In genomic region chr7:89728393-89728792, GRCm38 (mm10) we compare ENCODE assay signal across 24 mouse cellular contexts.
DNase-seq lines count a peak whose midpoint lies in the region; ATAC-seq and TF ChIP-seq lines count a peak whose summit lies in the region.
"Had no signal": no experiment of that assay in that cellular context is flagged by ENCODE, and none has a peak within 500 bp of the region (broad histone marks: within the 10 kb centered on the region; RNA-seq: fewer than 3 reads in every experiment).

No protein-coding gene starts in this region.

- TF ChIP-seq POLR2A in lung, adult 2 months (IDR thresholded peaks at IDR 0.05; ENCODE audit: borderline replicate concordance, extremely low read depth, low read depth, low read length): no peak

- no peaks in the 10 kb centered on the region for H3K36me3 ChIP-seq in hindbrain, postnatal 0 days (ENCODE audit: insufficient read depth, low read length)
- no peaks in the 10 kb centered on the region for H3K36me3 ChIP-seq in hindbrain, embryonic 14.5 days (replicated peaks; ENCODE audit: control insufficient read depth, insufficient read depth)
- no peaks in the 10 kb centered on the region for H3K36me3 ChIP-seq in heart, embryonic 10.5 days
- H3K36me3 ChIP-seq in midbrain, embryonic 13.5 days: no peaks in the 10 kb centered on the region
- H3K36me3 ChIP-seq: embryonic facial prominence, embryonic 13.5 days; heart, embryonic 13.5 days; limb, embryonic 12.5 days had no signal

- no peak overlapping the region for H3K4me3 ChIP-seq in hindbrain, postnatal 0 days (ENCODE audit: low read length)
- H3K4me3 ChIP-seq in hindbrain, embryonic 14.5 days (replicated peaks; ENCODE audit: low read length): no peak overlapping the region
- H3K4me3 ChIP-seq in lung, adult 2 months (replicated peaks; ENCODE audit: extremely low read depth, low read depth, low read length): no peak overlapping the region
- no peak overlapping the region for H3K4me3 ChIP-seq in heart, embryonic 10.5 days
- H3K4me3 ChIP-seq in midbrain, embryonic 13.5 days (replicated peaks): no peak overlapping the region
- H3K4me3 ChIP-seq: embryonic facial prominence, embryonic 13.5 days; heart, embryonic 13.5 days; layer of hippocampus, adult 2 months; limb, embryonic 12.5 days had no signal

- TF ChIP-seq CTCF in hindbrain, postnatal 0 days (IDR thresholded peaks at IDR 0.05; ENCODE audit: low read depth): no peak
- TF ChIP-seq CTCF in lung, adult 2 months (IDR thresholded peaks at IDR 0.05; ENCODE audit: insufficient read depth, low read length): no peak

- no peaks in the 10 kb centered on the region for H3K9me3 ChIP-seq in hindbrain, postnatal 0 days (ENCODE audit: low read length)
- H3K9me3 ChIP-seq in hindbrain, embryonic 14.5 days (ENCODE audit: control insufficient read depth, low read length): no peaks in the 10 kb centered on the region
- H3K9me3 ChIP-seq in heart, embryonic 10.5 days: no peaks in the 10 kb centered on the region
- H3K9me3 ChIP-seq in midbrain, embryonic 13.5 days: no peaks in the 10 kb centered on the region
- H3K9me3 ChIP-seq: embryonic facial prominence, embryonic 13.5 days; heart, embryonic 13.5 days; limb, embryonic 12.5 days had no signal

- DNase-seq in hindbrain, postnatal 0 days (ENCODE audit: low spot score): peak; percentile 31
- no peak for DNase-seq in hindbrain, embryonic 14.5 days (ENCODE audit: low spot score)
- DNase-seq in lung, postnatal 36 days: peak; percentile 41
- DNase-seq in lung, adult 2 months: no peak
- DNase-seq in adipocyte (ENCODE audit: low spot score): peak; percentile 69
- DNase-seq in heart, embryonic 10.5 days (ENCODE audit: low spot score): no peak
- DNase-seq: adrenal gland, postnatal 25 days; cerebellum, adult 9-11 months; gastrocnemius, postnatal 14 days; heart, adult 18-20 months; heart, postnatal 14 days; kidney, postnatal 25 days; layer of hippocampus, postnatal 36 days; liver, postnatal 0 days; right cerebral cortex, postnatal 25 days; thymus, postnatal 25 days had no signal

- no peaks in the 10 kb centered on the region for H3K4me1 ChIP-seq in hindbrain, postnatal 0 days (ENCODE audit: insufficient read depth, low read length)
- H3K4me1 ChIP-seq in hindbrain, embryonic 14.5 days (replicated peaks; ENCODE audit: control insufficient read depth, insufficient read depth, low read length): no peaks in the 10 kb centered on the region
- peaks cover 2% of the 10 kb centered on the region; the same call in 1 of the 2 replicates for H3K4me1 ChIP-seq in lung, adult 2 months (ENCODE audit: control insufficient read depth, insufficient read depth, low read length)
- H3K4me1 ChIP-seq in heart, embryonic 10.5 days: no peaks in the 10 kb centered on the region
- no peaks in the 10 kb centered on the region for H3K4me1 ChIP-seq in midbrain, embryonic 13.5 days (replicated peaks)
- H3K4me1 ChIP-seq: heart, embryonic 13.5 days; limb, embryonic 12.5 days had no signal

- H3K4me2 ChIP-seq in hindbrain, postnatal 0 days (ENCODE audit: low read depth, low read length): no peak overlapping the region
- no peak overlapping the region for H3K4me2 ChIP-seq in hindbrain, embryonic 14.5 days (replicated peaks)
- H3K4me2 ChIP-seq in midbrain, embryonic 13.5 days (replicated peaks): no peak overlapping the region
- H3K4me2 ChIP-seq: embryonic facial prominence, embryonic 13.5 days; heart, embryonic 13.5 days; limb, embryonic 12.5 days; liver, embryonic 11.5 days; midbrain, embryonic 11.5 days had no signal

- no peak overlapping the region for H3K27ac ChIP-seq in hindbrain, postnatal 0 days
- H3K27ac ChIP-seq in hindbrain, embryonic 14.5 days: no peak overlapping the region
- no peak overlapping the region for H3K27ac ChIP-seq in heart, embryonic 10.5 days
- H3K27ac ChIP-seq in midbrain, embryonic 13.5 days: no peak overlapping the region
- H3K27ac ChIP-seq: embryonic facial prominence, embryonic 13.5 days; heart, embryonic 13.5 days; layer of hippocampus, adult 2 months; limb, embryonic 12.5 days had no signal

- ATAC-seq in hindbrain, postnatal 0 days: peak; percentile 38; the same call in 1 of the 2 replicates
- ATAC-seq in hindbrain, embryonic 14.5 days (ENCODE audit: low FRiP score): no peak
- ATAC-seq in midbrain, embryonic 13.5 days: no peak
- ATAC-seq: forebrain, embryonic 16.5 days; liver, postnatal 0 days had no signal

- no peak overlapping the region for H3K9ac ChIP-seq in hindbrain, postnatal 0 days (replicated peaks; ENCODE audit: low read length)
- H3K9ac ChIP-seq in hindbrain, embryonic 14.5 days: no peak overlapping the region
- H3K9ac ChIP-seq in midbrain, embryonic 13.5 days (replicated peaks): no peak overlapping the region
- H3K9ac ChIP-seq: embryonic facial prominence, embryonic 13.5 days; heart, embryonic 13.5 days; limb, embryonic 12.5 days; liver, postnatal 0 days had no signal

- 68% methylated on average over 3 of the region's 3 CpGs for WGBS in hindbrain, postnatal 0 days
- 78% methylated on average over 3 of the region's 3 CpGs for WGBS in hindbrain, embryonic 14.5 days
- WGBS in lung, adult 2 months: 35% methylated on average over 3 of the region's 3 CpGs
- 84% methylated on average over 3 of the region's 3 CpGs for WGBS in heart, embryonic 10.5 days
- 92% methylated on average over 3 of the region's 3 CpGs for WGBS in midbrain, embryonic 13.5 days

- H3K27me3 ChIP-seq in hindbrain, postnatal 0 days (ENCODE audit: insufficient read depth, low read length): no peaks in the 10 kb centered on the region
- H3K27me3 ChIP-seq in hindbrain, embryonic 14.5 days (ENCODE audit: control insufficient read depth, insufficient read depth, low read length): no peaks in the 10 kb centered on the region
- H3K27me3 ChIP-seq in heart, embryonic 10.5 days (ENCODE audit: insufficient read depth, poor library complexity, severe bottlenecking): no peaks in the 10 kb centered on the region
- H3K27me3 ChIP-seq in midbrain, embryonic 13.5 days: no peaks in the 10 kb centered on the region
- H3K27me3 ChIP-seq: embryonic facial prominence, embryonic 13.5 days; heart, embryonic 13.5 days; limb, embryonic 12.5 days had no signal

Comparison
In these comparisons a context has a peak if more than half of its experiments do, and no peak if none do; other contexts are left out.
1. DNase-seq: peak in hindbrain, postnatal 0 days (single experiment), lung, postnatal 36 days (single experiment) and adipocyte (single experiment); none in hindbrain, embryonic 14.5 days (single experiment), lung, adult 2 months (single experiment) and heart, embryonic 10.5 days (single experiment).